Comparison of ENCODE assay signal across 8 mouse cellular contexts in genomic region chr17:57096623-57096920, GRCm38 (mm10). TPM values are rescaled to one million over a fixed set of nuclear protein-coding genes. Genes with fewer than 3 reads are reported as not detected.
DNase-seq lines count a peak whose midpoint lies in the region; ATAC-seq lines count a peak whose summit lies in the region.

No protein-coding gene starts in this region.

- H3K9ac ChIP-seq in hindbrain, embryonic 11.5 days (ENCODE audit: low read depth, low read length), result no peak overlapping the region

- WGBS in hindbrain, embryonic 11.5 days, result under 1% methylated on average over 11 of the region's 11 CpGs

- H3K4me1 ChIP-seq in hindbrain, embryonic 11.5 days (replicated peaks; ENCODE audit: control insufficient read depth, insufficient read depth, low read length), result no peaks in the 10 kb centered on the region

- no peaks in the 10 kb centered on the region for H3K27me3 ChIP-seq in hindbrain, embryonic 11.5 days (ENCODE audit: control insufficient read depth, insufficient read depth, low read length)

- peak overlapping the region; percentile 9 for H3K4me2 ChIP-seq in hindbrain, embryonic 11.5 days (replicated peaks; ENCODE audit: low read depth, low read length)

- peak; percentile 88 for ATAC-seq in hindbrain, embryonic 11.5 days (ENCODE audit: low FRiP score)

- H3K27ac ChIP-seq in hindbrain, embryonic 11.5 days (ENCODE audit: low read depth, low read length), result no peak overlapping the region

- no peaks in the 10 kb centered on the region for H3K36me3 ChIP-seq in hindbrain, embryonic 11.5 days (ENCODE audit: control insufficient read depth, insufficient read depth, low read length)

- H3K4me3 ChIP-seq in hindbrain, embryonic 11.5 days (ENCODE audit: low read depth, low read length), result no peak overlapping the region

- no peaks in the 10 kb centered on the region for H3K9me3 ChIP-seq in hindbrain, embryonic 11.5 days (ENCODE audit: control insufficient read depth, low read length)

- peak; percentile 45 for DNase-seq in MEL-GATA-1-ER (ENCODE audit: extremely low read depth, low read depth)
- DNase-seq in cerebellum, adult 8-10 months, result peak; percentile 88
- peak; percentile 63 to 90 for DNase-seq in frontal cortex, adult 2 months (ENCODE audit: extremely low spot score in 1 of 2, low spot score in 1 of 2)
- DNase-seq in hindbrain, embryonic 11.5 days (ENCODE audit: low spot score), result peak; percentile 88
- peak; percentile 90 to 92 for DNase-seq in layer of hippocampus, postnatal 10 days (ENCODE audit: low spot score in 2 of 2)
- DNase-seq in lung, postnatal 10 days, result peak; percentile 86
- peak; percentile 80 for DNase-seq in ovary, postnatal 36 days (ENCODE audit: low spot score)
- DNase-seq in thymus, postnatal 25 days, result peak; percentile 91

RNA-seq across cellular contexts. Expression of gene Tnfsf9, which starts 8.6 kb away (rescaled TPM):
- 1.4 and 1.6 TPM in 2 replicates for polyA plus RNA-seq in frontal cortex, adult 2 months (2012; rRNA removed)
- polyA plus RNA-seq in hindbrain, embryonic 11.5 days (2014; fragmentation: Nextera tagmentation; extraction: Ambion mirVana), result 6.3 and 7.6 TPM in 2 replicates
- total RNA-seq in layer of hippocampus, postnatal 10 days (2021), result 1 to 10 TPM in 1 of 2 experiments, under 1 TPM in 1; 0.75 to 1.0 TPM

RNA-seq across cellular contexts. Expression of gene Tubb4a, which starts 9.0 kb away (rescaled TPM):
- 514 and 612 TPM in 2 replicates for polyA plus RNA-seq in frontal cortex, adult 2 months (2012; rRNA removed)
- 165 and 191 TPM in 2 replicates for polyA plus RNA-seq in hindbrain, embryonic 11.5 days (2014; fragmentation: Nextera tagmentation; extraction: Ambion mirVana)
- total RNA-seq in layer of hippocampus, postnatal 10 days (2021), result 100 to 1,000 TPM; 487 to 549 TPM

RNA-seq across cellular contexts. Expression of gene Dennd1c, which starts 18.3 kb away (rescaled TPM):
- 2.3 and 2.4 TPM in 2 replicates for polyA plus RNA-seq in frontal cortex, adult 2 months (2012; rRNA removed)
- polyA plus RNA-seq in hindbrain, embryonic 11.5 days (2014; fragmentation: Nextera tagmentation; extraction: Ambion mirVana), result 2.9 and 3.8 TPM in 2 replicates
- 1 to 10 TPM; 1.2 to 1.9 TPM for total RNA-seq in layer of hippocampus, postnatal 10 days (2021)

RNA-seq across cellular contexts. Expression of gene Slc25a23, which starts 36.9 kb away (rescaled TPM):
- polyA plus RNA-seq in frontal cortex, adult 2 months (2012; rRNA removed), result 290 and 350 TPM in 2 replicates
- polyA plus RNA-seq in hindbrain, embryonic 11.5 days (2014; fragmentation: Nextera tagmentation; extraction: Ambion mirVana), result 14.1 and 16.0 TPM in 2 replicates
- 100 to 1,000 TPM; 308 to 317 TPM for total RNA-seq in layer of hippocampus, postnatal 10 days (2021)

RNA-seq across cellular contexts. Expression of gene Crb3, which starts 37.7 kb away (rescaled TPM):
- polyA plus RNA-seq in frontal cortex, adult 2 months (2012; rRNA removed), result 1.0 and 1.7 TPM in 2 replicates
- polyA plus RNA-seq in hindbrain, embryonic 11.5 days (2014; fragmentation: Nextera tagmentation; extraction: Ambion mirVana), result 2.1 and 3.6 TPM in 2 replicates
- 1 to 10 TPM in 1 of 2 experiments, under 1 TPM in 1; 0.45 to 1.1 TPM for total RNA-seq in layer of hippocampus, postnatal 10 days (2021)
